Mouse (Mus musculus): ENCODE data around the gene Syne4. TPM values are rescaled to one million over a fixed set of nuclear protein-coding genes. Genes with fewer than 3 reads are reported as not detected.

Syne4 gene
- polyA plus RNA-seq, 1 experiment from 2014 or later, result 12.7 TPM

GRCm38 (mm10) chr7:30308076-30309005 is 6.3 kb upstream of the Syne4 start, which contains the start of gene Alkbh6:
Gene Alkbh6 (plus strand): TSS chr7:30308717.
- WGBS, result 3% methylated on average over 27 of the region's 27 CpGs
- Histone ChIP-seq H3K4me3 (ENCODE audit: low read depth, low read length) (peak within 1 kb of the TSS; percentile 48), H3K4me1 (ENCODE audit: control insufficient read depth, insufficient read depth, low read length) (peaks cover 12% of the 10 kb centered on the region), H3K9me3 (ENCODE audit: control insufficient read depth, low read length) (no peaks in the 10 kb centered on the region), H3K27me3 (ENCODE audit: control insufficient read depth, insufficient read depth, low read length) (no peaks in the 10 kb centered on the region), H3K27ac (ENCODE audit: low read depth, low read length) (peak within 1 kb of the TSS; percentile 40), H3K4me2 (ENCODE audit: low read depth, low read length) (peak within 1 kb of the TSS; percentile 91), H3K9ac (replicated peaks; ENCODE audit: low read depth, low read length) (peak within 1 kb of the TSS; percentile 53), H3K36me3 (ENCODE audit: control insufficient read depth, insufficient read depth, low read length) (peaks cover 28% of the 10 kb centered on the region)
- peak; percentile 100 for ATAC-seq (ENCODE audit: low read depth)

GRCm38 (mm10) chr7:30309395-30310129 is 5.0 kb upstream of the Syne4 start:
- Histone ChIP-seq H3K27ac (ENCODE audit: low read depth, low read length) (no peak overlapping the region), H3K4me3 (ENCODE audit: low read depth, low read length) (peak overlapping the region; percentile 48), H3K4me1 (ENCODE audit: control insufficient read depth, insufficient read depth, low read length) (peaks cover 12% of the 10 kb centered on the region), H3K9ac (replicated peaks; ENCODE audit: low read depth, low read length) (peak overlapping the region; percentile 53), H3K4me2 (ENCODE audit: low read depth, low read length) (peak overlapping the region; percentile 91), H3K36me3 (ENCODE audit: control insufficient read depth, insufficient read depth, low read length) (peaks cover 22% of the 10 kb centered on the region), H3K27me3 (ENCODE audit: control insufficient read depth, insufficient read depth, low read length) (no peaks in the 10 kb centered on the region), H3K9me3 (ENCODE audit: control insufficient read depth, low read length) (no peaks in the 10 kb centered on the region)
- 65% methylated on average over 15 of the region's 15 CpGs for WGBS
- no peak for ATAC-seq (ENCODE audit: low read depth)

- Histone ChIP-seq H3K9ac (replicated peaks; ENCODE audit: low read depth, low read length) (no peak overlapping the region), H3K27me3 (ENCODE audit: control insufficient read depth, insufficient read depth, low read length) (no peaks in the 10 kb centered on the region), H3K4me1 (ENCODE audit: control insufficient read depth, insufficient read depth, low read length) (peaks cover 12% of the 10 kb centered on the region), H3K4me2 (ENCODE audit: low read depth, low read length) (no peak overlapping the region), H3K4me3 (ENCODE audit: low read depth, low read length) (no peak overlapping the region), H3K9me3 (ENCODE audit: control insufficient read depth, low read length) (no peaks in the 10 kb centered on the region), H3K27ac (ENCODE audit: low read depth, low read length) (no peak overlapping the region), H3K36me3 (ENCODE audit: control insufficient read depth, insufficient read depth, low read length) (peaks cover 20% of the 10 kb centered on the region)
- ATAC-seq (ENCODE audit: low read depth), result no peak
- WGBS, result 90% methylated on average over 12 of the region's 12 CpGs
Measured at GRCm38 (mm10) chr7:30310136-30310535, 4.5 kb upstream of the Syne4 start.

GRCm38 (mm10) chr7:30313666-30314320 is 814 bp upstream of the Syne4 start:
- WGBS, result 55% methylated on average over 27 of the region's 27 CpGs
- Histone ChIP-seq H3K9ac (replicated peaks; ENCODE audit: low read depth, low read length) (no peak overlapping the region), H3K4me1 (ENCODE audit: control insufficient read depth, insufficient read depth, low read length) (peaks cover 12% of the 10 kb centered on the region), H3K9me3 (ENCODE audit: control insufficient read depth, low read length) (no peaks in the 10 kb centered on the region), H3K4me3 (ENCODE audit: low read depth, low read length) (no peak overlapping the region), H3K36me3 (ENCODE audit: control insufficient read depth, insufficient read depth, low read length) (peaks cover 4% of the 10 kb centered on the region; the same call in 1 of the 2 replicates), H3K27ac (ENCODE audit: low read depth, low read length) (no peak overlapping the region), H3K27me3 (ENCODE audit: control insufficient read depth, insufficient read depth, low read length) (no peaks in the 10 kb centered on the region), H3K4me2 (ENCODE audit: low read depth, low read length) (no peak overlapping the region)
- ATAC-seq (ENCODE audit: low read depth), result no peak

GRCm38 (mm10) chr7:30315559-30316529 is 1.2 kb downstream of the Syne4 start:
- 82% methylated on average over 13 of the region's 13 CpGs for WGBS
- Histone ChIP-seq H3K9ac (replicated peaks; ENCODE audit: low read depth, low read length) (no peak overlapping the region), H3K36me3 (ENCODE audit: control insufficient read depth, insufficient read depth, low read length) (peaks cover 4% of the 10 kb centered on the region; the same call in 1 of the 2 replicates)

GRCm38 (mm10) chr7:30318142-30318541 is 3.5 kb downstream of the Syne4 start:
- Histone ChIP-seq H3K4me2 (ENCODE audit: low read depth, low read length) (no peak overlapping the region), H3K9me3 (ENCODE audit: control insufficient read depth, low read length) (no peaks in the 10 kb centered on the region), H3K4me3 (ENCODE audit: low read depth, low read length) (no peak overlapping the region), H3K27me3 (ENCODE audit: control insufficient read depth, insufficient read depth, low read length) (no peaks in the 10 kb centered on the region), H3K9ac (replicated peaks; ENCODE audit: low read depth, low read length) (no peak overlapping the region), H3K4me1 (ENCODE audit: control insufficient read depth, insufficient read depth, low read length) (peaks cover 9% of the 10 kb centered on the region), H3K27ac (ENCODE audit: low read depth, low read length) (no peak overlapping the region), H3K36me3 (ENCODE audit: control insufficient read depth, insufficient read depth, low read length) (no peaks in the 10 kb centered on the region; the same call in 1 of the 2 replicates)
- no peak for ATAC-seq (ENCODE audit: low read depth)
- 96% methylated on average over 3 of the region's 3 CpGs for WGBS

More at GRCm38 (mm10) chr7:30315559-30316529, 1.2 kb downstream of the Syne4 start:
- H3K27me3 ChIP-seq (ENCODE audit: control insufficient read depth, insufficient read depth, low read length), result no peaks in the 10 kb centered on the region
- H3K9me3 ChIP-seq (ENCODE audit: control insufficient read depth, low read length), result no peaks in the 10 kb centered on the region
- no peak overlapping the region for H3K4me3 ChIP-seq (ENCODE audit: low read depth, low read length)
- no peak overlapping the region for H3K4me2 ChIP-seq (ENCODE audit: low read depth, low read length)
- ATAC-seq (ENCODE audit: low read depth), result no peak
- no peak overlapping the region for H3K27ac ChIP-seq (ENCODE audit: low read depth, low read length)
- H3K4me1 ChIP-seq (ENCODE audit: control insufficient read depth, insufficient read depth, low read length), result peaks cover 2% of the 10 kb centered on the region; the same call in 1 of the 2 replicates

- no peaks in the 10 kb centered on the region for H3K36me3 ChIP-seq (ENCODE audit: control insufficient read depth, insufficient read depth, low read length)
- no peak for ATAC-seq (ENCODE audit: low read depth)
- peaks cover 9% of the 10 kb centered on the region for H3K4me1 ChIP-seq (ENCODE audit: control insufficient read depth, insufficient read depth, low read length)
- H3K4me2 ChIP-seq (ENCODE audit: low read depth, low read length), result peak overlapping the region; percentile 85
- H3K9me3 ChIP-seq (ENCODE audit: control insufficient read depth, low read length), result no peaks in the 10 kb centered on the region
- no peaks in the 10 kb centered on the region for H3K27me3 ChIP-seq (ENCODE audit: control insufficient read depth, insufficient read depth, low read length)
- WGBS, result 89% methylated on average over 2 of the region's 2 CpGs
- H3K4me3 ChIP-seq (ENCODE audit: low read depth, low read length), result peak overlapping the region; percentile 85; the same call in 1 of the 2 replicates
- H3K9ac ChIP-seq (replicated peaks; ENCODE audit: low read depth, low read length), result peak overlapping the region; percentile 80; the same call in 1 of the 2 replicates
- H3K27ac ChIP-seq (ENCODE audit: low read depth, low read length), result no peak overlapping the region
Measured at GRCm38 (mm10) chr7:30320946-30321345, 6.3 kb downstream of the Syne4 start.
